Mouse (Mus musculus): ENCODE data around the gene Angpt4.

- TF ChIP-seq CTCF (IDR thresholded peaks at IDR 0.05; ENCODE audit: low read depth) = no peak
- TF ChIP-seq EP300 (IDR thresholded peaks at IDR 0.05; ENCODE audit: low read depth) = no peak
These were observed 58.0 kb downstream of the Angpt4 start for GRCm38 (mm10) chr2:151968986-151969385.

Measured in heart, postnatal 0 days (tissue).